Mouse (Mus musculus) limb, embryonic 10.5 days (tissue): ENCODE measurements at regions not wholly inside any gene's neighbourhood (a gene's known extent, or its start where the extent isn't known, plus 50 kb on each side); places are given as distances from the start of the nearest gene placed in this dataset.
"Not testable (repeated sequence)": the region's sequence is repeated elsewhere in the genome, so short reads cannot be mapped to it uniquely, and the experiment has no call there.

ENCODE experiments used
- DNase-seq: peaks from one replicate; pipeline ENCODE4 v3.0.0-alpha.2; 2017; ENCODE audit warnings: low spot score
- H3K27ac ChIP-seq: fragments of 300-500 bp; sonication (generic); 2 replicates; pipeline ENCODE4 v1.5.1; 2016; ENCODE audit warnings: mild to moderate bottlenecking
- H3K27me3 ChIP-seq: fragments of 300-500 bp; sonication (generic); 2 replicates; pipeline ENCODE4 v1.6.1; 2016; ENCODE audit warnings: low read depth, mild to moderate bottlenecking; ENCODE audit not compliant: poor library complexity, severe bottlenecking
- H3K36me3 ChIP-seq: fragments of 300-500 bp; sonication (generic); 2 replicates; pipeline ENCODE4 v1.6.1; 2016; ENCODE audit warnings: mild to moderate bottlenecking, moderate library complexity
- H3K4me1 ChIP-seq: fragments of 300-500 bp; sonication (generic); 2 replicates; pipeline ENCODE4 v1.6.1; 2016
- H3K4me3 ChIP-seq: fragments of 300-500 bp; sonication (generic); 2 replicates; pipeline ENCODE4 v1.5.1; 2016; ENCODE audit warnings: mild to moderate bottlenecking, moderate library complexity
- H3K9me3 ChIP-seq: fragments of 300-500 bp; sonication (generic); replicated peaks from 2 replicates; pipeline ENCODE4 v1.6.1; 2016; ENCODE audit warnings: mild to moderate bottlenecking
- WGBS: fragments of 180-500 bp; shearing (Covaris S2); methylation state at CpG from one replicate; pipeline ENCODE4 v1.1.7; 2016; 5-methylcytosine and 5-hydroxymethylcytosine counted together

DNA sequence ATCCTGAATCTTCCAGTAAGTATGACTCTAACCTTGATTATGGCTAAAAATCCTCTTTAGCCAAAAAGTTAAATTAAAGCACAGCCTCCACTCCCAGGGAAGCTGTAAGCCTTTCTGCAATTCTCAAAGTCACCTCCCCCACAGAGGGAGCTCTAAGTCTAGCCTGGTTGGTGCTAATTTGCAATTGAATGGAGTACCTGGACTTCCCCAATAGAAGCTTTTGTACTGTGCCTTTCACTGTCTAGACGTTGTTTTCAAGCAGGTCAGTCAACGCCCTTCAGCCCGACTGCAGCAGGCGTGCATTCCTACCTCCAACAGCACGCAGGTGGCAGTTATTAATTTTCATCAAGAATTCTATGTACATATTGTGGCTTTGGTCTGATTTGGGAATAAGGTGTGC, 87.2 kb downstream of the Catsperg2 start:
- not testable (repeated sequence) for H3K4me3 ChIP-seq, H3K4me1 ChIP-seq, DNase-seq, H3K36me3 ChIP-seq, H3K27ac ChIP-seq, H3K27me3 ChIP-seq, H3K9me3 ChIP-seq
- WGBS, result 92% methylated on average over 5 of the region's 5 CpGs

DNA sequence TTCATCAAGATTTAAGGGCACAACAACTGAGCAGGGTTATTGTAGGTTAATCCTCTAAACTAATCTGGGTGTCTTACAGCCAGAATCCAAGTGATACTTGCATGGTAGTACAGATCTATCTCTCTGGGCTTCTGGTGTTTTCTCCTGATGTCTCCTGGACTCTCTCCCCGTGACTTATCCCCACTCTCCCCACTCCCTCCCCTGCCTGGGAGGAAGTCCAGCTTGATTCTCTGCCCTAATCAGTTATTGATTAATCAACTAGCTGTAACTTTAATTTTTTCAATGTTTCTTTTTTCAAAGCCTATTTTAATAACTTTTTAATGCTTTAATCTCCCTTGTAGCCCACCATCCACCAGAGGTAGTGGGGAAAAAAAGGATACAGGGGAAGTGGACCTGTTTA, 83.9 kb upstream of the Sipa1l3 start:
- H3K36me3 ChIP-seq, result no peaks in the 10 kb centered on the region
- no peak overlapping the region for H3K4me3 ChIP-seq
- no peak for DNase-seq
- no peaks in the 10 kb centered on the region for H3K27me3 ChIP-seq
- 63% methylated on average over 1 of the region's 1 CpGs for WGBS
- no peaks in the 10 kb centered on the region for H3K9me3 ChIP-seq
- H3K4me1 ChIP-seq, result no peaks in the 10 kb centered on the region
- H3K27ac ChIP-seq, result no peak overlapping the region

DNA sequence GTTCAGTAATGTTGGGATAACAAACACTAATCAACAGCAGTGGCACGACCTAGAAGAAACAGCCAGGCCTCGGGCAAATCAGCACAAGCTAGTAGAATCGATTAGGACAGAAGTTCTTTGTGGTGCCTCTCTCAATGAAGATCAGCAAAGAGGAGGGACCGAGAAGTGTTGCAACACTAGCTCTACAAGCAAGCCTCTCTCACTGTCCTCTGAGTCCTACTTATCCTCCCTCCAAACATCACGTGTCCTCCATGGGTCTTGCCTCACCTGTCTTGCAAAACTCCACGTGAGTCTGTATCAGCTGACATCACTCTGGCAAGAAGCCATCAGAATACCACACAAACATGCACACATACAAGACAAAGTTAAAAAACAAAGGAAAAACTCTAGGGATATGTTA, 82.9 kb upstream of the Sipa1l3 start:
- H3K27ac ChIP-seq, result no peak overlapping the region
- H3K27me3 ChIP-seq, result no peaks in the 10 kb centered on the region
- no peaks in the 10 kb centered on the region for H3K9me3 ChIP-seq
- no peaks in the 10 kb centered on the region for H3K4me1 ChIP-seq
- no peaks in the 10 kb centered on the region for H3K36me3 ChIP-seq
- 78% methylated on average over 6 of the region's 6 CpGs for WGBS
- H3K4me3 ChIP-seq, result no peak overlapping the region
- DNase-seq, result no peak

DNA sequence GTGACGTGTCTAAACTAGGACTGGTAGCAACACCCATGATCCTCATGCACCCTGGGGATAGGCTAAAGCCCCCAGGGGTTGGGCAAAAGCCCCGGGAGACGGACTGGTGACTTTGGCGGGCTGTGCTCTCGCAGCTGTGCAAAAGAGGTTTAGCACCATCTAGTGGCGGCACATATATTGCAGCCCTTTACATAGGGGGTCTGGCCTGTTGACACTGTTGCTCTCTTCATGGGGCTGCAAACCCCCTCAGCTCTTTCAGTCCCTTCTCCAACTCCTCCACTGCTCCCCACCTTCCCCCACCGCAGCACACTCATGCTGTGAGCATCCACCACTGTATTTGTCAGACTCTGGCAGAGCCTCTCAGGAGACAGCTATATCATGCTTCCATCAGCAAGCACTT, 78.8 kb upstream of the Sipa1l3 start:
- not testable (repeated sequence) for H3K4me3 ChIP-seq, H3K9me3 ChIP-seq, H3K27ac ChIP-seq, H3K4me1 ChIP-seq, H3K27me3 ChIP-seq, H3K36me3 ChIP-seq
- peak; percentile 69 for DNase-seq
- WGBS, result 39% methylated on average over 7 of the region's 7 CpGs

DNA sequence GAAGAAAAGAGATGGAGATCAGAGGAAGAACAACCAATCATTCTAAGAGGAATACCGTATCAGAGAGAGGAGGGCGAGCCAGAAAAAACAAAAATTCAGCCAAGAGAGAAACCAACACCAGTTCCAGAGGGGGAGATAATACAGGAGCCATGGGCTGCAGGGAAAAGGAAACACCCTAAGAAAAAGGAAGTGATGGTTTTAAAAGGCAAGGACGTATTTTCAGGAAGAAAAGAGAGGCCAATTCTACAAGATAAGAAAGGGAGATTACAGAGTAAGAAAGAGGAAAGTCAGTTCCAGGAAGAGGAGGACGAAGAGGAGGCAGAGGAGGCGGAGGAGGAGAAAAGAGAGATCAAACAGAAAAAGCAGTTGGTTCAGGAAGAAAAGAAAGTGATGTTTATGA, 59.7 kb upstream of the Sipa1l3 start:
- H3K9me3 ChIP-seq, result no peaks in the 10 kb centered on the region
- H3K4me3 ChIP-seq, result no peak overlapping the region
- no peak for DNase-seq
- 73% methylated on average over 5 of the region's 5 CpGs for WGBS
- H3K27ac ChIP-seq, result no peak overlapping the region
- no peaks in the 10 kb centered on the region for H3K36me3 ChIP-seq
- no peaks in the 10 kb centered on the region for H3K4me1 ChIP-seq
- no peaks in the 10 kb centered on the region for H3K27me3 ChIP-seq

DNA sequence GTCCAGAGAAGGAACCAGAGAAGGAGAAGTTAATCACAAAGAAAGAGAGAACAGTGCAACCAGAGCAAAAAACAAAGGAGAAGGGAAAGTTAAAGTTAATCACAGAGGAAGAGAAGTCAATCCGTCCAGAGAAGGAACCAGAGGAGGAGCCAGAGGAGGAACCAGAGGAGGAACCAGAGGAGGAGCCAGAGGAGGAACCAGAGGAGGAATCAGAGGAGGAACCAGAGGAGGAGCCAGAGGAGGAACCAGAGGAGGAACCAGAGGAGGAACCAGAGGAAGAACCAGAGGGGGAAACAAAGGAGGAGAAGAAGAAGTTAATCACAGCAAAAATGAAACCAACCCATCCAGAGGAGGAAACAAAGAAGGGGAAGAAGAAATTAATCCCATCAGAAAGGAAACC, 57.2 kb upstream of the Sipa1l3 start:
- Histone ChIP-seq H3K36me3 (no peaks in the 10 kb centered on the region), H3K4me1 (no peaks in the 10 kb centered on the region), H3K27me3 (no peaks in the 10 kb centered on the region), H3K4me3 (no peak overlapping the region), H3K9me3 (no peaks in the 10 kb centered on the region), H3K27ac (no peak overlapping the region)
- no peak for DNase-seq
- 62% methylated on average over 1 of the region's 1 CpGs for WGBS
